Mouse (Mus musculus) CH12.LX (cell line): ENCODE measurements around the gene Tead2. TPM values are rescaled to one million over a fixed set of nuclear protein-coding genes. Genes with fewer than 3 reads are reported as not detected.

Experiments
- DNase-seq: peaks from one replicate; pipeline ENCODE4 v3.0.0-alpha.2; 2013; ENCODE audit errors: extremely low read depth
- H3K27ac ChIP-seq: 2 replicates; pipeline ENCODE4 v1.5.1; 2012; ENCODE audit warnings: low read depth, mild to moderate bottlenecking, control low read depth, moderate library complexity; ENCODE audit not compliant: insufficient read depth
- H3K27me3 ChIP-seq: replicated peaks from 2 replicates; pipeline ENCODE3; 2012; ENCODE audit warnings: inconsistent platforms
- H3K36me3 ChIP-seq, 2 experiments: replicated peaks in 1 of 2; 2 replicates each; pipeline versions ENCODE3 to v1.6.1; 2012; ENCODE audit warnings: inconsistent platforms in 1 of 2, low read length in 1 of 2, mild to moderate bottlenecking in 1 of 2, mixed read lengths in 1 of 2, moderate library complexity in 1 of 2; ENCODE audit not compliant: control insufficient read depth in 1 of 2, insufficient read depth in 1 of 2
- H3K4me1 ChIP-seq, 2 experiments: 2 replicates each; pipeline ENCODE4 v1.6.1; 2012; ENCODE audit warnings: inconsistent platforms in 1 of 2, moderate library complexity in 1 of 2; ENCODE audit not compliant: insufficient read depth in 2 of 2, control insufficient read depth in 1 of 2
- H3K4me2 ChIP-seq: 2 replicates; pipeline ENCODE4 v1.6.1; 2012; ENCODE audit warnings: low read depth, mild to moderate bottlenecking, control low read depth; ENCODE audit not compliant: poor library complexity, insufficient read depth, severe bottlenecking
- H3K4me3 ChIP-seq, 3 experiments: fragments of 150-350 bp in 1 of 3; sonication (generic) in 1 of 3; replicated peaks in 1 of 3; 2 replicates each; pipeline versions ENCODE3 to v1.5.1; 2011 to 2012; ENCODE audit warnings: low read depth in 2 of 3, low read length in 2 of 3, mild to moderate bottlenecking in 2 of 3, moderate library complexity in 2 of 3, control low read depth in 1 of 3, improper control_type of control experiment in 1 of 3, inconsistent platforms in 1 of 3, mixed read lengths in 1 of 3; ENCODE audit not compliant: poor library complexity in 1 of 3
- H3K79me2 ChIP-seq: replicated peaks from 2 replicates; pipeline ENCODE4 v1.6.1; 2012; ENCODE audit warnings: mild to moderate bottlenecking, moderate library complexity; ENCODE audit not compliant: control insufficient read depth, poor library complexity, insufficient read depth, severe bottlenecking; ENCODE audit errors: extremely low read depth
- H3K9ac ChIP-seq: 2 replicates; pipeline ENCODE4 v1.6.1; 2012; ENCODE audit warnings: low read depth, mild to moderate bottlenecking, control low read depth, moderate library complexity; ENCODE audit not compliant: insufficient read depth
- H3K9me3 ChIP-seq: replicated peaks from 2 replicates; pipeline ENCODE3; 2012; ENCODE audit warnings: low read length, inconsistent platforms, mixed read lengths
- CHD1 ChIP-seq: IDR thresholded peaks from 2 replicates; pipeline ENCODE4 v1.6.1; 2012; ENCODE audit warnings: low read depth, low read length, improper control_type of control experiment, inconsistent platforms
- CHD2 ChIP-seq: IDR thresholded peaks from 2 replicates; pipeline ENCODE4 v1.6.1; 2011; ENCODE audit warnings: low read length, improper control_type of control experiment
- E2F4 ChIP-seq: IDR thresholded peaks from 2 replicates; pipeline ENCODE4 v1.6.1; 2011; ENCODE audit warnings: low read depth, low read length, improper control_type of control experiment; ENCODE audit not compliant: insufficient replicate concordance
- EP300 ChIP-seq: IDR thresholded peaks from 2 replicates; pipeline ENCODE4 v1.6.1; 2011; ENCODE audit warnings: low read length, improper control_type of control experiment
- ETS1 ChIP-seq: conservative IDR thresholded peaks from 2 replicates; pipeline ENCODE4 v1.6.1; 2012; ENCODE audit warnings: low read depth, mild to moderate bottlenecking, inconsistent platforms, low read length, improper control_type of control experiment, moderate library complexity
- GABPA ChIP-seq: IDR thresholded peaks from 2 replicates; pipeline ENCODE4 v1.6.1; 2012; ENCODE audit warnings: low read depth, low read length, improper control_type of control experiment, inconsistent platforms; ENCODE audit not compliant: insufficient replicate concordance
- HCFC1 ChIP-seq: IDR thresholded peaks from 2 replicates; pipeline ENCODE4 v1.6.1; 2012; ENCODE audit warnings: low read depth, mild to moderate bottlenecking, inconsistent platforms, low read length, improper control_type of control experiment
- IRF4 ChIP-seq: IDR thresholded peaks from 2 replicates; pipeline ENCODE4 v1.6.1; 2014; ENCODE audit warnings: low read depth, mild to moderate bottlenecking, inconsistent platforms, low read length, improper control_type of control experiment
- MAFK ChIP-seq: IDR thresholded peaks from 2 replicates; pipeline ENCODE4 v1.6.1; 2011; ENCODE audit warnings: low read length, improper control_type of control experiment; ENCODE audit not compliant: insufficient replicate concordance
- MYC ChIP-seq: IDR thresholded peaks from 2 replicates; pipeline ENCODE4 v1.6.1; 2011; ENCODE audit warnings: low read depth, mild to moderate bottlenecking, improper control_type of control experiment, low read length
- NELFE ChIP-seq: IDR thresholded peaks from 2 replicates; pipeline ENCODE4 v1.6.1; 2011; ENCODE audit warnings: low read depth, low read length, improper control_type of control experiment
- NRF1 ChIP-seq: IDR thresholded peaks from 2 replicates; pipeline ENCODE4 v1.6.1; 2014; ENCODE audit warnings: low read depth, mild to moderate bottlenecking, inconsistent platforms, low read length, improper control_type of control experiment, moderate library complexity
- POLR2A ChIP-seq: IDR thresholded peaks from 2 replicates; pipeline ENCODE4 v1.6.1; 2011; ENCODE audit warnings: low read depth, mild to moderate bottlenecking, improper control_type of control experiment, low read length
- POLR2AphosphoS2 ChIP-seq: IDR thresholded peaks from 2 replicates; pipeline ENCODE4 v1.6.1; 2011; ENCODE audit warnings: low read depth, low read length, improper control_type of control experiment
- TBP ChIP-seq: conservative IDR thresholded peaks from 2 replicates; pipeline ENCODE4 v1.6.1; 2011; ENCODE audit warnings: low read depth, low read length, improper control_type of control experiment
- TCF12 ChIP-seq: IDR thresholded peaks from 2 replicates; pipeline ENCODE4 v1.6.1; 2014; ENCODE audit warnings: low read depth, mild to moderate bottlenecking, inconsistent platforms, low read length, improper control_type of control experiment
- UBTF ChIP-seq: IDR thresholded peaks from 2 replicates; pipeline ENCODE4 v1.6.1; 2012; ENCODE audit warnings: low read depth, mild to moderate bottlenecking, inconsistent platforms, low read length, improper control_type of control experiment, moderate library complexity
- USF2 ChIP-seq: conservative IDR thresholded peaks from 2 replicates; pipeline ENCODE4 v1.6.1; 2011; ENCODE audit warnings: low read depth, low read length, improper control_type of control experiment
- ZKSCAN1 ChIP-seq: IDR thresholded peaks from 2 replicates; pipeline ENCODE4 v1.6.1; 2012; ENCODE audit warnings: low read depth, inconsistent platforms, low read length, improper control_type of control experiment, borderline replicate concordance
- ZMIZ1 ChIP-seq: IDR thresholded peaks from 2 replicates; pipeline ENCODE4 v1.6.1; 2012; ENCODE audit warnings: low read depth, mild to moderate bottlenecking, inconsistent platforms, low read length, improper control_type of control experiment
- dilution Hi-C: fragments of 300-500 bp; cut with MboI; formaldehyde crosslinking; loops from 2 replicates; pipeline ENCODE4 v1.14.3; 2020; ENCODE audit warnings: low sequenced_read_pairs; ENCODE audit not compliant: extremely low pct_unique_long_range_greater_than_20kb, extremely low pct_ligation_motif_present
- in situ Hi-C: fragments of 300-500 bp; cut with MboI; formaldehyde crosslinking; loops from 3 replicates; pipeline ENCODE4 v1.14.3; 2019; ENCODE audit warnings: low sequenced_read_pairs, low pct_ligation_motif_present, low pct_unique_long_range_greater_than_20kb, mixed read lengths
- polyA plus RNA-seq: library from polyadenylated mRNA; unstranded; fragments of >175 nt; gene quantifications from 2 replicates; pipeline ENCODE4 v1.2.1, GENCODE M21; 2012; ENCODE audit warnings: low read depth; ENCODE audit not compliant: insufficient read length
- total RNA-seq, 2 experiments: library from RNA; depleted of rRNA; stranded (reverse); fragments of 300-350 nt in 1 of 2; fragments of >200 nt in 1 of 2; gene quantifications; 2 replicates each; pipeline ENCODE4 v1.2.3; 2012 to 2014

Tead2 gene
- total and polyA plus RNA-seq, 3 experiments: 0.31 to 2.5 (median 0.38) TPM

DNA sequence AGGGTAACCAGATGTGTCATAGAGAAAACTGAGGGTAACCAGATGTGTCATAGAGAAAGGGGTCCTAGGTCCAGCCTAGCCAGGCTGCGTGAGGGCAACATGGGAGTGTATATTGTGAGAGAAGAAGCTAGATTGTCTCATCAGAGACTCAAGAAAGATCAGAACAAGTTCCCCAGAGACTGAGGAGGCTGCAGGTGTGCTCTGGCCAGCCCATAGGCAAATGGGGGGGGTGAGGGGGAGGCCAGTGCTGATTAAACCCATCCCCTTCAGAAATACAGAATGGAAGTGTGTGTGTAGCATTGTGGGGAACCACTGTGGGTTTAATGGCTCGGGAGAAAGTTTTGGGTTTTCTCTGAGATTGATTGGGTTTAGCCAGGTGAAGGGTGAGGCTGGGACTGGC is 6.1 kb downstream of the Tead2 start:
- no peak overlapping the region for H3K27ac ChIP-seq
- peaks cover 18 to 56% of the 10 kb centered on the region in 2 experiments for H3K4me1 ChIP-seq
- H3K27me3 ChIP-seq: no peaks in the 10 kb centered on the region
- TF ChIP-seq EP300 (peak; percentile 66; the same call in 1 of the 2 replicates), TBP (0 out of 2 replicates have a peak, but pooled peaks have one; percentile 25), MAFK (0 out of 2 replicates have a peak, but pooled peaks have one; percentile 47), UBTF (no peak), IRF4 (0 out of 2 replicates have a peak, but pooled peaks have one; percentile 16), GABPA (no peak), TCF12 (peak; percentile 75), ETS1 (peak; percentile 35), NRF1 (0 out of 2 replicates have a peak, but pooled peaks have one; percentile 17)
- H3K9me3 ChIP-seq: peaks cover 5% of the 10 kb centered on the region
- dilution Hi-C loops (no loop called here), in situ Hi-C loops (no loop called here)
- H3K4me2 ChIP-seq: peak overlapping the region; percentile 26; the same call in 1 of the 2 replicates
- peak; percentile 76 for DNase-seq
- H3K36me3 ChIP-seq: peaks cover 0 to 2% of the 10 kb centered on the region in 2 experiments
- no peaks in the 10 kb centered on the region for H3K79me2 ChIP-seq
- no peak overlapping the region for H3K4me3 ChIP-seq
- H3K9ac ChIP-seq: no peak overlapping the region

DNA sequence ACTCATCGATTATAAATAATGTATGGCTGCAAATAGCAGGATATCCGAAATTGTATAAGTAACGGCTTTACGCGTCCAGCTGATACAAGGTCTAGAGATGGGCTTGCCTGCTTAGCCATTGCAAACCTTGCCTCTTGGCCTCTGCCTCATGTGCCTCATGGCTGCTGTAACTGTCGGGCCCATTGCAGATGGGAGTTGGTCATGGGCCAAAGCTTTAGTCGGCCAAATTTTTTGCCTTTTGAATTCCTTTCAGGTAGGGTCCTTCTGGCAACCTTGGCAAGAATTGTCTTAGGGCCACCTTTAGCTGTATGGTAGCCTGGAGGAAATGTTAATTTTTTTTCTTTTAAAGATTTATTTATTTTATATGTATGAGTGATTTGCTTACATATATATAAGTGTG is 9.3 kb downstream of the Tead2 start:
- dilution Hi-C loops (no loop called here), in situ Hi-C loops (no loop called here)
- no peak overlapping the region for H3K9ac ChIP-seq
- peaks cover 15 to 52% of the 10 kb centered on the region in 2 experiments for H3K4me1 ChIP-seq
- no peak overlapping the region for H3K4me3 ChIP-seq
- no peak overlapping the region for H3K4me2 ChIP-seq
- H3K36me3 ChIP-seq: peaks cover 0 to 9% of the 10 kb centered on the region in 2 experiments
- H3K27ac ChIP-seq: no peak overlapping the region
- H3K27me3 ChIP-seq: no peaks in the 10 kb centered on the region
- peaks cover 7% of the 10 kb centered on the region for H3K9me3 ChIP-seq
- TF ChIP-seq USF2 (no peak), ZKSCAN1 (no peak), CHD1 (no peak), E2F4 (no peak), MAFK (no peak), NELFE (no peak), IRF4 (no peak), ZMIZ1 (no peak), EP300 (no peak), CHD2 (no peak), POLR2A (no peak), HCFC1 (no peak), NRF1 (no peak), POLR2AphosphoS2 (no peak), MYC (no peak)
- H3K79me2 ChIP-seq: no peaks in the 10 kb centered on the region
- DNase-seq: no peak
